Mouse (Mus musculus): ENCODE results near the gene Muc5b.
"Not testable (repeated sequence)": the region's sequence is repeated elsewhere in the genome, so short reads cannot be mapped to it uniquely, and the experiment has no call there.

The Muc5b gene

DNA sequence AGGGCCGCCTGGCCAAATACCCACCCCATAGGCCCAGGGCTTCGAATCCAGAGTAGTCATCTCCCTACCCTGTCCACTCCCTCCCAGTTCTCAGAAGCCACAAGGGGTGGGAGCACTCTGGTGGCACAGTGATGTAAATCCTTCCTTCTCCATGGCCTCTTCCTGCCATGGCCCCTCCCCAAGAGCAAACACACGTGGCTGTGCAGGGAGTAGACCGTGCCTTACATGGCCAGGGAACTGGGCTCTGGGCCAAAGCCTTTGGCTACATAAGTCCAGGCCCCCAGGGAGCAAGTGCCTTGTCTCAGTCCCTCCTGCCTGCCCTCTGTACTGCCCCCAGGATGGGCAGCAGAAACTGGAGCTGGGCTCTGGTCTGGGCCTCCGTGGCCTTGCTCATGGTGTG, at the start of gene Muc5b:
Muc5b (plus strand) TSS at position 292 of the 400 bp plus-strand sequence.
- in situ Hi-C loops (cut with MboI; ENCODE audit: low pct_unique_long_range_greater_than_20kb in 1 of 2, low sequenced_read_pairs in 2 of 2, unreplicated experiment in 1 of 2) = no loop called here

DNA sequence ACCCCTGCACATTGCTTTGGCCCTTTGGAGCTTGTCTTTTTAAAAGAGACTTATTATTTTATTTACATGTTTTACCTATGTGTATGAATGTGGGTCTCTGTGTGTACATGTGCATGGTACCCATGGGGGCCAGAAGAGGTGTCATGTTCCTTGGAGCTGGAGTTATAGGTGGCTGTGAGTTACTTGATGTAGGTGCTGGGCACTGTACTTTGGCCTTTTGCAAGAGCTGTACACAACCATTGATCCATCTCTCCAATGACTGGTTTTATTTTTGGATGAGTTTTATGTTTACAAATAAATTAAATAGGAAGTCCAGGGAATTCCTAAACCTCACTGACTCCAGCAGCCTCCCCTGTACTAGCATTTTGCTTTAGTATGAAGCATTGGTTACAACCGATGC, 44.6 kb upstream of the Muc5b start:
- in situ Hi-C loops (cut with MboI; ENCODE audit: low pct_unique_long_range_greater_than_20kb in 1 of 2, low sequenced_read_pairs in 2 of 2, unreplicated experiment in 1 of 2) = no loop called here

DNA sequence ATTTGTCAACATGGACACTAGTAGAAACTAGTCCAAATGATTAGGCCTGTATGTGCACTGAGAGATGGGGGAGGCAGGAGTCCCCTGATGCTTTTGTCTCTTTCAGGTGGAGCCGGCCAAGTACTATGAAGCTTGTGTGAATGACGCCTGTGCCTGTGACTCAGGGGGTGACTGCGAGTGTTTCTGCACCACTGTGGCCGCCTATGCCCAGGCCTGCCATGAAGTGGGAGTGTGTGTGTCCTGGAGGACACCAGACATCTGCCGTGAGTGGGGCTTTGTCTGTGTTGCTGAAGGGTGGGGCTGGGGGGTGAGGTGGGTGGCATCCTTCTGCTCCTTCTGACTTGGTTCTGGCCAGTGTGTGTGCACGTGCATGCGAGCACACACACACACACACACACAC, 35.7 kb upstream of the Muc5b start:
- in situ Hi-C loops (cut with MboI; ENCODE audit: low pct_unique_long_range_greater_than_20kb in 1 of 2, low sequenced_read_pairs in 2 of 2, unreplicated experiment in 1 of 2) = no loop called here

- in situ Hi-C loops (cut with MboI; ENCODE audit: low pct_unique_long_range_greater_than_20kb in 1 of 2, low sequenced_read_pairs in 2 of 2, unreplicated experiment in 1 of 2) = no loop called here
These were observed 33.5 kb upstream of the Muc5b start for GRCm38 (mm10) chr7:141805384-141805783.

DNA sequence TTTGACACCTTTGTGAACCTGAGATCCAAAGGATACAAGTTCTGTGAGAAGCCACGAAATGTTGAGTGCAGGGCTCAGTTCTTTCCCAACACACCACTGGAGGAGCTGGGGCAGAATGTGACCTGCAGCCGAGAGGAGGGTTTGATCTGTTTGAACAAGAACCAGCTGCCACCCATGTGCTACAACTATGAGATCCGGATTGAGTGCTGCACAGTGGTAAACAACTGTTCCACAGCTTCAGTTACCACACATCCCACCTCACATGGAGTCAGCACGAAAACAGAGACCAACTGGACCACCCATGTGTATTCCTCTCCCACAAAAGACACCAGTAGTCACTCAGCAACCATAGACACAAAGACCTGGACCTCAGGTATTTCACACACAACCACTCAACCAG, 31.0 kb upstream of the Muc5b start:
- in situ Hi-C loops (cut with MboI; ENCODE audit: low pct_unique_long_range_greater_than_20kb in 1 of 2, low sequenced_read_pairs in 2 of 2, unreplicated experiment in 1 of 2) = not testable (repeated sequence)

GRCm38 (mm10) chr7:141809933-141810332, 28.9 kb upstream of the Muc5b start:
- in situ Hi-C loops (cut with MboI; ENCODE audit: low pct_unique_long_range_greater_than_20kb in 1 of 2, low sequenced_read_pairs in 2 of 2, unreplicated experiment in 1 of 2) = not testable (repeated sequence)

DNA sequence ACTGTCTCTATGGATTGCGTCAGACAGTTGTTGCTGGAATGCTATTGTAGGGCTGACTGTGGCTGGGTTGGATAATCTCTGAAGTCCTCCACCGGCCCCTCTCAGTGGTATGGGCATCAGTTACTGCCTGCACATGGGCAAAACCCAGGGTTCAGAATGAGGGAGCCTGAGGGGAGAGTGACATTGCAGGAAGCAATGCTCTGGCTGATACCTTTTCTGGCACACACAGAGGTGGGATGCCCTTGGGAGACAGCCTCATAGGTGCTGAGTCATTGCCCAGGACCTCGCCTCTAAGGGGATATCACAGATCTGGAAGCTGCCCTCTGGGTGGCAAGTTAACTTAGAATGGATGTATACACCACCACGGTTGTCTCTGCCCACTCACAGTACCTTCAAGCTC, 25.5 kb upstream of the Muc5b start:
- in situ Hi-C loops (cut with MboI; ENCODE audit: low pct_unique_long_range_greater_than_20kb in 1 of 2, low sequenced_read_pairs in 2 of 2, unreplicated experiment in 1 of 2) = no loop called here

- in situ Hi-C loops (cut with MboI; ENCODE audit: low pct_unique_long_range_greater_than_20kb in 1 of 2, low sequenced_read_pairs in 2 of 2, unreplicated experiment in 1 of 2) = no loop called here
These were observed 23.5 kb upstream of the Muc5b start for GRCm38 (mm10) chr7:141815361-141815760.

- in situ Hi-C loops (cut with MboI; ENCODE audit: low pct_unique_long_range_greater_than_20kb in 1 of 2, low sequenced_read_pairs in 2 of 2, unreplicated experiment in 1 of 2) = no loop called here
These were observed 21.4 kb upstream of the Muc5b start for GRCm38 (mm10) chr7:141817355-141818075.

DNA sequence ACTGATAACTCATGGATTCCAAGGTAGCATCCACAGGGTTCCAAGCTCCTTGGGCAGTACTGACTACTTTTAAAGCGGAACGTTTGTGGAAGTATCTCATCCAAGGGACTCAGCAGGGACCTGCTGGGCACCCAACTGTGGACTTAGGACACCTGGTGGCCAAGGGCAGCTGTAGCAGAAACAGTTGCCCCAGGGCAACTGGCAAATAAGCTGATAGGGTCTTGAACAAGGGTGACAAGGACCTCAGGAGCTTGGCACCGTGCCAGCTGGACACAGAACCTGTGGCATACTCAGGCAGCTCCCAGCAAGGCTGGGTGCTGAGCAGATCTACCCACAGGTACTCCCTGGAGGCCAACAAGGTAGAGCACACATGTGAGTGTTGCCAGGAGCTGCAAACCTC, 20.6 kb upstream of the Muc5b start:
- in situ Hi-C loops (cut with MboI; ENCODE audit: low pct_unique_long_range_greater_than_20kb in 1 of 2, low sequenced_read_pairs in 2 of 2, unreplicated experiment in 1 of 2) = no loop called here

GRCm38 (mm10) chr7:141822582-141823261, 16.1 kb upstream of the Muc5b start:
- in situ Hi-C loops (cut with MboI; ENCODE audit: low pct_unique_long_range_greater_than_20kb in 1 of 2, low sequenced_read_pairs in 2 of 2, unreplicated experiment in 1 of 2) = no loop called here

GRCm38 (mm10) chr7:141823699-141824098, 15.2 kb upstream of the Muc5b start:
- in situ Hi-C loops (cut with MboI; ENCODE audit: low pct_unique_long_range_greater_than_20kb in 1 of 2, low sequenced_read_pairs in 2 of 2, unreplicated experiment in 1 of 2) = no loop called here

GRCm38 (mm10) chr7:141824398-141824797, 14.5 kb upstream of the Muc5b start:
- in situ Hi-C loops (cut with MboI; ENCODE audit: low pct_unique_long_range_greater_than_20kb in 1 of 2, low sequenced_read_pairs in 2 of 2, unreplicated experiment in 1 of 2) = no loop called here

DNA sequence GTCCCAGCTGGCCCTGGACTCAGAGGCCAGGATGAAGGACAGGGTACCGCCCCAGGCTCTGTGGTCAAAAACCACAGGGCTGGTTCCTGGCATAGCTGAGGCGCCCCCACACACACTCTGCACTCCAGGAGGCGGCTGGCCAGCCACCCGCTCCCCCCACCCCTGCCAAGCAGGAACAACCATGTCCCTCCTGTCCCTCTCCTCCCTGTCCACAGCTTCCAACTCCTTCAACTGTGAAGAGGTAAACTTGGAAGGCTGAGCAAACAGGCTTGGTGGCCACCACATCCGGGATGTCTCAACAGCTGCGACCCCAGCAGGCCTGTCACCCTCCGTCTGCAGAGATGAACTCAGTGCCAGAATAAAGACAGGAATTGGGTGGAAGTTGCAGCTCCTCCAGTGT, 2.9 kb upstream of the Muc5b start:
- in situ Hi-C loops (cut with MboI; ENCODE audit: low pct_unique_long_range_greater_than_20kb in 1 of 2, low sequenced_read_pairs in 2 of 2, unreplicated experiment in 1 of 2) = no loop called here

DNA sequence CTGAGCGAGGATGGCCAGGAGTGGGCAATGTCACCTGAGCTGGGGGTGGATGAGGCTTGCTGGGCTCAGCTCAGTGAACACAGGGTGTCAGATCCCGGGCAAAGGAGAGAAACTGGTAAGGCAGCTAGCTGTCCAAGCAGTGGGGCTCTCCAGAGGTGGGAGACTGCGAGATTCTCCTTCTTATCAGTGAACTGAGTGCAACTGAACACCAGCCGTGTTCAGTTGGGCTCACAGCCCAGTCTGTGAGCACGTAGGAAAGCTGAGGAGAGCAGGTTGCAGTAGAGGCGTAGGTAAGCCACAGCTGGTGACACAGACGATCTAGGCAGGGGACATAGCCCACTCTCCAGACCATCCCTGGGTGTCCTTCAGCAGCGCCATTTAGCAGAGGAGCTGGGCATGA, 2.4 kb upstream of the Muc5b start:
- in situ Hi-C loops (cut with MboI; ENCODE audit: low pct_unique_long_range_greater_than_20kb in 1 of 2, low sequenced_read_pairs in 2 of 2, unreplicated experiment in 1 of 2) = no loop called here

DNA sequence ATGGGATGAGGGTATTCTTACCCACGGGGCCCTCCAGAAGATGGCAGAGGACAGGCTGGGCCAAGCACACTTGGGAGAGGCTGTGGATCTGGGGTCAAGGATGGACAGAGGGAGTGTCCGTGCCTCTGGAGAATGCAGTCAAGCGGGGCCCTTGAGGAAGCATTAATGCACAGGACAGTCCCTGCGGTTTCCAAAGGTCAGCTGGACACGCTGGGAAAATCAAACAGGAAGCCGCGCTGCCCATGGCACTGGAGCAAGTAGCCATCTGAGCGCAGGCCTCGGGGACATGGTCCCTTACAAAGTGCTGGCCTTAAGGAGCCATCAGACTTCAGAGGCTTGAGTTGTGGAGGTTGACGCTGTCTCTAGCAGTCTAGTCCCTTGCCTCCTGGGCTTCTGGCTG, 1.5 kb downstream of the Muc5b start:
- in situ Hi-C loops (cut with MboI; ENCODE audit: low pct_unique_long_range_greater_than_20kb in 1 of 2, low sequenced_read_pairs in 2 of 2, unreplicated experiment in 1 of 2) = no loop called here

DNA sequence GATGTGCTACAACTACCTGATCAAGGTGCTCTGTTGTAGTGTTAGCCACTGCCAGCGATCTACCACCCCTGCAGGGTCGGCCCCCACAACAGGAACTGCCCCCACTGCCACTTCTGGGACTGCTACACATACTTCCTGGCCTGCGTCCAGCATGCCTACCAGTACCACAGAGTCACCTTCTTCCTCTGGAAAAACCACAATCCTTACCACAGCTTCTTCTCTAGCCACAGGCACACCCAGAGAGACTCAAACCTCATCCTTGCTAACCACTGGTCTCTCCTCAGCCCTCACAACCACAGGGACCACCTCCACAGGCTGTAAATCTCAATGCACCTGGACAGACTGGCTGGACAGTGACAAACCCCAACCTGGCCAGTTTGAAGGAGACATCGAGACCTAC, 22.2 kb downstream of the Muc5b start:
- in situ Hi-C loops (cut with MboI; ENCODE audit: low pct_unique_long_range_greater_than_20kb in 1 of 2, low sequenced_read_pairs in 2 of 2, unreplicated experiment in 1 of 2) = no loop called here

DNA sequence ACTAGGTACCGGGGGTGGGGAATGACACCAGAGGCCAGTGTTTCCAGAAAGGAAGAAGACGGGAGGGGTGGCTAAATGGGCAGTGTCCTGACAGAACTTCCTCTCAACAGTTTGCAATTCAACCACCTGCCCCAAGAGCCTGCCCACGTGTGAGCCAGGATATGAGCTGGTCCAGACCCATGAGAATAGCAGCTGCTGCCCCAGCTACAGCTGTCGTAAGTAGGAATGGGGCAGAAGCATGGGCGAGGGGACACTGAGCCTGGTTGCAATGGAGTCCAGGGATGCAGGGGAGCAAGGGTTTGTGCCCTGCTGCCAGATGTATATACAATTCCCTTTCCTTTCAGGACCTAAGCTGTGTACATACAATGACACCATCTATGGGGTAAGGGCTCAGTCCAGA, 30.8 kb downstream of the Muc5b start:
- in situ Hi-C loops (cut with MboI; ENCODE audit: low pct_unique_long_range_greater_than_20kb in 1 of 2, low sequenced_read_pairs in 2 of 2, unreplicated experiment in 1 of 2) = no loop called here

DNA sequence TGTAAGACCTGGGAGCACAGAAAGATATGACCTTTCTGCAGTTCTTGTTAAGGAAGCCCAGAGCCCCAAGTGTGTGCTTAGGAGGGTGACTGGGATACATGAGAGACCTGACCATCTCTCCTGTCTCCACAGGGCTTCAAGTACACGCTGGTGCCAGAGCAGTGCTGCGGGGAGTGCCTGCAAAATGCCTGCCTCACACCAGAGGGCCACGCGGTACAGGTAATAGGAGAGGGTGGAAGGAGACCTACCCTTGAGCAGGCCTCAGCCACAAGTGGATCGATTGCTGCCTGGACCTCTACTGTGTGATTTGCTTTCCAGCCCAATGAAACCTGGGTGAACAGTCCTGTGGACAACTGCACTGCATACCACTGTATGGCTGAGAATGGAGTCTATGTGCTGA, 31.7 kb downstream of the Muc5b start:
- in situ Hi-C loops (cut with MboI; ENCODE audit: low pct_unique_long_range_greater_than_20kb in 1 of 2, low sequenced_read_pairs in 2 of 2, unreplicated experiment in 1 of 2) = no loop called here

GRCm38 (mm10) chr7:141874891-141875290, 36.0 kb downstream of the Muc5b start:
- in situ Hi-C loops (cut with MboI; ENCODE audit: low pct_unique_long_range_greater_than_20kb in 1 of 2, low sequenced_read_pairs in 2 of 2, unreplicated experiment in 1 of 2) = no loop called here
